Mouse (Mus musculus) C2C12 (cell line): Measurements from ENCODE around the gene 1700020N01Rik. TPM values are rescaled to one million over a fixed set of nuclear protein-coding genes. Genes with fewer than 3 reads are reported as not detected.

Experiments
- H3K27me3 ChIP-seq: one replicate; pipeline ENCODE4 v1.6.1; 2011; ENCODE audit not compliant: control insufficient read depth, insufficient read depth, insufficient read length
- H3K36me3 ChIP-seq: one replicate; pipeline ENCODE4 v1.6.1; 2011; ENCODE audit not compliant: control insufficient read depth, insufficient read depth
- H3K4me3 ChIP-seq: one replicate; pipeline ENCODE4 v1.5.1; 2011; ENCODE audit warnings: mild to moderate bottlenecking, control low read depth; ENCODE audit not compliant: poor library complexity, insufficient read depth, severe bottlenecking
- H3K79me2 ChIP-seq: one replicate; pipeline ENCODE4 v1.6.1; 2011; ENCODE audit not compliant: control insufficient read depth, insufficient read depth
- H3K79me3 ChIP-seq: one replicate; pipeline ENCODE4 v1.6.1; 2011; ENCODE audit warnings: low read depth, control low read depth
- H3ac ChIP-seq: one replicate; pipeline ENCODE3; 2011; ENCODE audit warnings: low read depth; ENCODE audit not compliant: control insufficient read depth, insufficient read length
- CEBPB ChIP-seq: IDR thresholded peaks from one replicate; pipeline ENCODE4 v1.6.1; 2011; ENCODE audit warnings: low read depth, mild to moderate bottlenecking, control low read depth, moderate library complexity
- CTCF ChIP-seq: IDR thresholded peaks from one replicate; pipeline ENCODE4 v1.5.1; 2011; ENCODE audit not compliant: control insufficient read depth, insufficient read depth, insufficient read length
- FOSL1 ChIP-seq: IDR thresholded peaks from one replicate; pipeline ENCODE4 v1.8.0; 2011; ENCODE audit warnings: mild to moderate bottlenecking, low read length; ENCODE audit not compliant: poor library complexity, insufficient read depth, severe bottlenecking
- MAX ChIP-seq: IDR thresholded peaks from one replicate; pipeline ENCODE4 v1.6.1; 2011; ENCODE audit warnings: mild to moderate bottlenecking, control low read depth
- MYOD1 ChIP-seq: IDR thresholded peaks from one replicate; pipeline ENCODE4 v1.6.1; 2011; ENCODE audit warnings: low read depth; ENCODE audit not compliant: control insufficient read depth, insufficient read length
- MYOG ChIP-seq: IDR thresholded peaks from one replicate; pipeline ENCODE4 v1.6.1; 2011; ENCODE audit not compliant: control insufficient read depth, insufficient read length; ENCODE audit errors: extremely low read depth
- USF1 ChIP-seq: IDR thresholded peaks from one replicate; pipeline ENCODE4 v1.6.1; 2011; ENCODE audit warnings: low read depth, mild to moderate bottlenecking, control low read depth, moderate library complexity
- long read RNA-seq, 2 experiments: library from polyadenylated mRNA; unstranded; transcript quantifications; one replicate each; pipeline ENCODE4 v2.0.0; 2019 to 2020
- polyA plus RNA-seq: library from polyadenylated mRNA; unstranded; fragments of >200 nt; fragmentation: generic; extraction: Trizol; gene quantifications from one replicate; pipeline ENCODE4 v1.2.1, GENCODE M21; 2012; ENCODE audit warnings: missing spikeins

The 1700020N01Rik gene
- polyA plus RNA-seq, result not detected
- long read RNA-seq, experiment 1, result 0 reads
- long read RNA-seq, experiment 2, result 0 reads

DNA sequence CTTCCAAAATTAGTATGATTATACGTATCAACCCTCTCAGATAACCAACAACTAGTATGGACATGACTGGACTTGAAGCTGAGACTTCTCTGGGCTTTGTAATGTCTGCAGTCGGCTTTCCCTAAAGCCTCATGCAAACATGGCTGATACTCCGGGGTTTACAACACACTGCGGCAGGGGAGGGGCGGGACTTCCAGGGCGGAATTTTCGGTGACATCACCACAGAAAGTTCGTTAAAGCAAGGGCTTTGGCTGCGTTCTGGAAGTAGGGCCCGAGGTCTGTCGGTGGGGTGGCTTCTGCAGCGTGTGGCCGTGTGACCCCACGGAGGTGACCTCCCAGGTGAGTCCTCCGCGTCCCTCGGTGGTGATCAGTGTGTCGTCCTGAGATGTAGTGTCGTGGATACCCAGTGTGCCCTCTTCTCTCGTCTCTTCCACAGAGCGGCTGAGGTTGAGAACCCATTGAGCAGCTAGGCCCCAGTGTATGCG is at the start of gene 1700020N01Rik:
Gene 1700020N01Rik, plus strand, starts transcription at position 250 of the 485 bp plus-strand sequence.
- Histone ChIP-seq H3K79me3 (no peaks in the 10 kb centered on the region), H3ac (no peak within 1 kb of the TSS), H3K79me2 (no peaks in the 10 kb centered on the region), H3K27me3 (no peaks in the 10 kb centered on the region), H3K36me3 (no peaks in the 10 kb centered on the region), H3K4me3 (no peak within 1 kb of the TSS)
- TF ChIP-seq MYOD1 (no peak), MYOG (no peak), FOSL1 (no peak), MAX (no peak), CTCF (no peak), USF1 (no peak), CEBPB (no peak)

DNA sequence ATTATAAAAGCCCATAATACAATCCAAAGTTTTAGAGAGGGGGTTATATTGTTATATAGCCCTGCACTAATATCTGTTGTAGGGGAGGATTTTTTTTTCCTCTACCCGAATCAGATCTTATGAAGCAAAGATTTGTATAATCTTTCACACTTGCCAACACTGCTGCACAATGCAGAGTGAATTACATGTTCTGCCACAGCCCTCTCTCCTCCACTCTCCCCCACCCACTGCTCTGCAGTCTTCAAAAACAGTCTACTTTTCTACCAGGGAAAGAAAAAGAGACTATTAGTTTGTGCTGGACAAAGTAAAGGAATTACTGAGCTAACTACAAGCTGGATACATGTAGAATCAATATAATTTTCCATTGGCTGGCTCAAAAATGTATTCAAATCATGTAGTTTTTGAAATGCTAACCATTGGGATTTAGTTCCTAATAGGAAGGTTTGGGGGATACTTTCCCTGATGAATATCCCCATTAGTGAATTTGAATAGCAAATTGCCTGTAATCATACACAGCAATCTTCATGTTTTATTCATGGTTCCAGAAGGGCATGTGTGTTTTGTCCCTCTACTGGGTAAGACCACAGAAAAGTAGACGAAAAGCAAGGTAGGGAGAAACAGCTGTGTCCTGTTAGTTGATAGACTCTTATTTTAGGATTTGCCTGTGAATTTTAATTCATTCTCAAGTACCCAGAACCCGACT is 49.2 kb upstream of the 1700020N01Rik start:
- H3K27me3 ChIP-seq, result no peaks in the 10 kb centered on the region
- H3K79me3 ChIP-seq, result no peaks in the 10 kb centered on the region
- no peaks in the 10 kb centered on the region for H3K79me2 ChIP-seq
- H3ac ChIP-seq, result no peak overlapping the region
- TF ChIP-seq CEBPB (no peak), FOSL1 (no peak), MAX (no peak), MYOD1 (no peak), USF1 (no peak), CTCF (no peak), MYOG (no peak)
- no peaks in the 10 kb centered on the region for H3K36me3 ChIP-seq
- H3K4me3 ChIP-seq, result no peak overlapping the region

DNA sequence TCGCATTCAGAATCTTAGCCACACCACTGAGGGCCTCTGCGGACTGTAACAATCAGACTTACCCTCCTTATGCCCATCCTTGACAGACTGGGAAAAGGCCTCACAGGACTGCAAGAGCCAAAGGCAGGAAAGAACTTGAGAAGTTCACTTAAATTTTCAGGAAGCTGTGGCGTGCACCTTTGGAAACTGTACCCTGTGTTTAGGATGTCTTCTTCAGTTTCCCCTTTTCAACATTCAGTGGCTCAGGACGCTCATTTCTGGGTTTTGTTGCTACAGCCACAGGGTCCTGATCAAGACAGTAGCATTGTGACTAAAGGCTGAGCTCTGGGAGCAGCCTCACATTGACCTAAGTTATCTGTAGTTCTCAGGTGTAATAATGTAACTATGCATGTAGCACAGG is 48.2 kb upstream of the 1700020N01Rik start:
- H3K36me3 ChIP-seq, result no peaks in the 10 kb centered on the region
- no peaks in the 10 kb centered on the region for H3K79me3 ChIP-seq
- H3ac ChIP-seq, result no peak overlapping the region
- TF ChIP-seq CTCF (no peak), MAX (no peak), MYOD1 (no peak)
- no peaks in the 10 kb centered on the region for H3K27me3 ChIP-seq
- H3K4me3 ChIP-seq, result no peak overlapping the region
- no peaks in the 10 kb centered on the region for H3K79me2 ChIP-seq

DNA sequence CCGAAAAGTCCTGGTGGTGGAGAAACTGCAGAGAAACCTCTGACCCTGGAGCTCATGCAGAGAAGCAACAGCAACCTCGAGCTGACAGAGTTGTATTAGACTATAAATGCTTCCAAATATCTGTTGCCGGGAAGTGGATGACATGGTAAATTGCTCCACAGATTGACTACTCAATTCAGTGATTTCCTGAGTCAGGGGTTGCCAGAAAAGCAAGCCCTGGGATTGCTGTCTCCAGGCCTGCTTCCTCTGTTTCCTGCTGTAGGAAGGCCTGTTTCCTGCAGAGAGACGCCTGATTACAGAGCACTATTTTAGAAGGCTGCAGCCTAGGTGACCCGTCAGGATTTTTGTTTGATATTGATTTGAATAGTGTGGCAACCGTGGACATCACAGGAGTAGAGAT is 47.5 kb upstream of the 1700020N01Rik start:
- H3K79me3 ChIP-seq, result no peaks in the 10 kb centered on the region
- no peak for TF ChIP-seq MYOG
- no peak for TF ChIP-seq MAX
- TF ChIP-seq USF1, result no peak
- TF ChIP-seq MYOD1, result no peak
- no peak for TF ChIP-seq FOSL1
- no peak for TF ChIP-seq CTCF
- no peaks in the 10 kb centered on the region for H3K27me3 ChIP-seq
- no peaks in the 10 kb centered on the region for H3K36me3 ChIP-seq
- no peak overlapping the region for H3ac ChIP-seq
- H3K79me2 ChIP-seq, result no peaks in the 10 kb centered on the region
- H3K4me3 ChIP-seq, result no peak overlapping the region

DNA sequence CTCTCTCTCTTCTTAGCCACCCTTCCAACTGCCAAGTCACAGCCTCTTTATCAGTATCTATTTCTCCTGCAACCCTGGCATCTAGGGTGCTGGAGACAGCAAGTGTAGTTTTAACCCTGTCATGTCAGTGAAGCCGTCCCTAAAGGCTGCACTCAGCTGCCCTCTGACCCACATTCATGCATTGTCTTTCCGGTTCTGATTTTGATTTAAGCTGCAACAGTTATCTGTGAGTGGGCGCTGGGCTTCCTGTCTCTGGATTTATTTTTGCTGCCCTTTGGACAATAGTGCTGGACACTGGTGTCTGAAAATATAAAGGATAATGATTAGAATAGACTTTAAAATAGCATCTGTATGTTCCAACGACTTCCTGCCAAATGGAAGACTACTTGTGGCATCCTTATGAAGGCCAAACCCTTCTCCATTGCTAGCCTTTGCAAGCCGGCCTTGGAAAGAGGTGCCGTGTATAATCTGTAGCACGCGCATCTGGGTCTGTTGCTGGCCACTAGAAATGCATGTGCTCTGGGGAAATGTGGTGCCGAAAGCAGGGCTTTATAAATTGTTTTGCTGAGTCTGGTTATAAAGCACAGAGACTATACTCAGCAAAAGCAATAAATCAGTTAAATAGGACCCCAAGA is 44.0 kb upstream of the 1700020N01Rik start:
- Histone ChIP-seq H3ac (no peak overlapping the region), H3K36me3 (no peaks in the 10 kb centered on the region), H3K79me3 (no peaks in the 10 kb centered on the region), H3K27me3 (no peaks in the 10 kb centered on the region), H3K4me3 (no peak overlapping the region), H3K79me2 (no peaks in the 10 kb centered on the region)
- no peak for TF ChIP-seq USF1
- no peak for TF ChIP-seq MAX
- no peak for TF ChIP-seq MYOG
- no peak for TF ChIP-seq CTCF
- TF ChIP-seq MYOD1, result no peak
- TF ChIP-seq FOSL1, result no peak
- no peak for TF ChIP-seq CEBPB
